Mouse (Mus musculus): ENCODE measurements around the gene Dna2. TPM values are rescaled to one million over a fixed set of nuclear protein-coding genes. Genes with fewer than 3 reads are reported as not detected.
A peak's percentile ranks its signal among the peaks of the same experiment; 100 is the strongest.

The Dna2 gene
- polyA plus RNA-seq, 1 experiment from 2014 or later = 9.6 TPM

DNA sequence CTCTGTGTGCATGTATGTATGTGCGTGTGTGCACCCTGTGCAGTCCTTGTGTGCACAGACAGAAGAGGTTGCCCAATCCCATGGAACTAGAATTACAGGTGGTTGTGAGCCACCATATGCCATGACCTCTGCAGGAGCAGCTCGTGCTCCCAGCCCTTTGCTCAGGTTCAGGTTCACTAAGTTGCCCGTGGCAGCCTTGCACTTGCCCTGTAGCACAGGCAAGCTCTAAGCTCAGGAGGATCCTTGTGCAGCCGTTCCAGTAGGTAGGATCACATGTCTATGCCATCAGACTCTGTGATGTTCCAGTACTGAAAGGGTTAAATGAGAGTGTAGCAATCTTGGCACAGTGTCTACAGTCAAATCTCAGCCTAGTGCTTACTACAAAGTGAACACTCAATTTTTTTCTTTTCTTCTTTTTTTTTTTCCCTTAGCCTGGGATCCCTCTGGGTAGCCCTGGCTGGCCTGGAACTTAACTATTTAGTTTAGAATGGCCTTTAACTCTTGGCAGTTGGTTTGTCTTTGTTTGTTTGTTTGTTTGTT, 22.7 kb upstream of the Dna2 start:
- no peak for ATAC-seq
- H3K9ac ChIP-seq (ENCODE audit: low read depth, low read length) = no peak overlapping the region
- 92% methylated on average over 4 of the region's 4 CpGs for WGBS
- H3K27ac ChIP-seq (ENCODE audit: low read depth, low read length) = no peak overlapping the region
- no peaks in the 10 kb centered on the region for H3K4me1 ChIP-seq (replicated peaks; ENCODE audit: control insufficient read depth, insufficient read depth, low read length)
- TF ChIP-seq CTCF (IDR thresholded peaks at IDR 0.05; ENCODE audit: low read depth) = no peak
- H3K4me2 ChIP-seq (replicated peaks; ENCODE audit: low read depth) = no peak overlapping the region
- no peaks in the 10 kb centered on the region for H3K9me3 ChIP-seq (ENCODE audit: control insufficient read depth)
- no peak overlapping the region for H3K4me3 ChIP-seq (ENCODE audit: low read depth, low read length)
- H3K27me3 ChIP-seq (replicated peaks; ENCODE audit: control insufficient read depth, insufficient read depth, low read length) = no peaks in the 10 kb centered on the region
- H3K36me3 ChIP-seq (ENCODE audit: control insufficient read depth, insufficient read depth) = peaks cover 9% of the 10 kb centered on the region; the same call in 1 of the 2 replicates

DNA sequence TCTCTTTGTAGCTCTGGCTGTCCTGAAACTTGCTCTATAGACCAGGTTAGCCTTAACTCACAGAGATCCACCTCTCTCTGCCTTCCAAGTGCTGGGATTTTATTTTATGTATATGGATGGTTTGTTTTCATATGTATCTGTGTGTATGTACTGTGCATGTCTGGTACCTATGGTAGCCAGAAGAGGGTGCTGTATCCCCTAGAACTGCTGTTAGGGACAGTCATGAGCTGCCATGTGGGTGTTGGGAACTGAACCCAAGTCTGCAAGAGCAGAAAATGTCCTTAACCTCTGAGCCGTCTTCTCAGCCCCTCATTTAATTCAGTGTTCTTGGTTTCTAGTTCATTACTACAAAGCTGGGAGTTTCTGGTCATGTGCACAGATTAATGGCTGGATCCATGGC, 14.4 kb upstream of the Dna2 start:
- no peak for ATAC-seq
- Histone ChIP-seq H3K9ac (ENCODE audit: low read depth, low read length) (no peak overlapping the region), H3K27ac (ENCODE audit: low read depth, low read length) (no peak overlapping the region), H3K27me3 (replicated peaks; ENCODE audit: control insufficient read depth, insufficient read depth, low read length) (no peaks in the 10 kb centered on the region), H3K36me3 (ENCODE audit: control insufficient read depth, insufficient read depth) (peaks cover 30% of the 10 kb centered on the region; the same call in 1 of the 2 replicates), H3K9me3 (ENCODE audit: control insufficient read depth) (no peaks in the 10 kb centered on the region), H3K4me2 (replicated peaks; ENCODE audit: low read depth) (no peak overlapping the region), H3K4me3 (ENCODE audit: low read depth, low read length) (no peak overlapping the region), H3K4me1 (replicated peaks; ENCODE audit: control insufficient read depth, insufficient read depth, low read length) (no peaks in the 10 kb centered on the region)
- WGBS = 96% methylated on average over 1 of the region's 1 CpGs
- peak; percentile 34 for TF ChIP-seq CTCF (IDR thresholded peaks at IDR 0.05; ENCODE audit: low read depth)

DNA sequence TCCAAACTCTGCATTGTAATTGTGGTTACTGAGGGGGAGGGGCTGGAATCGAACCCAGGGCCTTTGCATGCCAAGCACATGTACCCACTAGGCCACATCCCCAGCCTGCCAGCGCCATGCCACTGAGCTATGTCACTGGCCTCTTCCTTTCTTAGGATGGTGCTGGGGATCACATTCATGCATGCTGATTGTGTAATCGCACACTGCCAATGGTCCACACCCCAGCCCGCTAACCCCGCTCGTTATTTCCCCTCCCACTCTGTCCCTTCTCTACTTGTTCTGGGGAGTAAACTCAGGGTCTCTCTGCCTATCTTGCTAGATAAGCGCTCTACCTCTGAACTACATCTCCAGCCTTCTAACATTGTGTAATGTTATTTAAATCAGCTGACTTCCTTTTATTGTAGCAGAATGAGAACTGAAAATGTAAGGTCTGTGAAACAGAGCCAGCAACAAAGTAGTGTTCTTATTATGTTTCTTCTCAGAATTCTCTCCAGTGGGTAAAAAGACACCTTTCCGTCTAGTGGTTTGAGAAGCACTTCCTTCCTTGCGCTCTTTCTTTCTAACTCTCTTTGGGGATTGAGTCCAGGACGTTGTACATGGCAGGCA, 1.7 kb upstream of the Dna2 start:
- no peak for ATAC-seq
- H3K4me3 ChIP-seq (ENCODE audit: low read depth, low read length) = no peak overlapping the region
- 64% methylated on average over 10 of the region's 10 CpGs for WGBS

DNA sequence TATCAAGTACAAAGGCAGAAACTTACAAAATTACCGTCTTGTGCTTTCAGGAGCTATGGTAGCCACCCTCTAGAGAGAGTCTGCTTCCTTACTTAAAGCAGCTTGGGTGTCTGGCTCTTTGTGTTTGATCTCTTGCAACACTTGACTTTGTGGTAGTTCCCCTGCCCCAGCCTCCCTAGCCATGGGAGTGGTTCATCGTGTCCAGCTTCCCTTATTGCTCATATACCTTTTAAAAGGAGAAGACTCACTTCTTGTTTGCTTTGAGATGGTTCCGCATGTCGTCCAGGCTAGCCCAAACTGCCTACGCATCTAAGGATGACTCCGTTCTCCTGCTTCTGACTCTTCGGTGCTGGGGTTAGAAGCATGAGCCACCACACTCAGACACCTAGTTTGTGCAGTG, 1.7 kb downstream of the Dna2 start:
- Histone ChIP-seq H3K4me3 (ENCODE audit: low read depth, low read length) (no peak overlapping the region), H3K4me1 (replicated peaks; ENCODE audit: control insufficient read depth, insufficient read depth, low read length) (no peaks in the 10 kb centered on the region), H3K36me3 (ENCODE audit: control insufficient read depth, insufficient read depth) (peaks cover 29% of the 10 kb centered on the region), H3K9me3 (ENCODE audit: control insufficient read depth) (no peaks in the 10 kb centered on the region), H3K27me3 (replicated peaks; ENCODE audit: control insufficient read depth, insufficient read depth, low read length) (no peaks in the 10 kb centered on the region), H3K4me2 (replicated peaks; ENCODE audit: low read depth) (no peak overlapping the region), H3K9ac (ENCODE audit: low read depth, low read length) (no peak overlapping the region), H3K27ac (ENCODE audit: low read depth, low read length) (no peak overlapping the region)
- WGBS = 94% methylated on average over 7 of the region's 7 CpGs
- no peak for TF ChIP-seq CTCF (IDR thresholded peaks at IDR 0.05; ENCODE audit: low read depth)
- ATAC-seq = no peak

More for the DNA sequence above, 1.7 kb upstream of the Dna2 start:
- no peak overlapping the region for H3K4me2 ChIP-seq (replicated peaks; ENCODE audit: low read depth)
- no peaks in the 10 kb centered on the region for H3K9me3 ChIP-seq (ENCODE audit: control insufficient read depth)
- H3K27ac ChIP-seq (ENCODE audit: low read depth, low read length) = no peak overlapping the region
- no peaks in the 10 kb centered on the region for H3K27me3 ChIP-seq (replicated peaks; ENCODE audit: control insufficient read depth, insufficient read depth, low read length)
- H3K9ac ChIP-seq (ENCODE audit: low read depth, low read length) = no peak overlapping the region
- peaks cover 26% of the 10 kb centered on the region for H3K36me3 ChIP-seq (ENCODE audit: control insufficient read depth, insufficient read depth)
- no peaks in the 10 kb centered on the region for H3K4me1 ChIP-seq (replicated peaks; ENCODE audit: control insufficient read depth, insufficient read depth, low read length)
- no peak for TF ChIP-seq CTCF (IDR thresholded peaks at IDR 0.05; ENCODE audit: low read depth)

DNA sequence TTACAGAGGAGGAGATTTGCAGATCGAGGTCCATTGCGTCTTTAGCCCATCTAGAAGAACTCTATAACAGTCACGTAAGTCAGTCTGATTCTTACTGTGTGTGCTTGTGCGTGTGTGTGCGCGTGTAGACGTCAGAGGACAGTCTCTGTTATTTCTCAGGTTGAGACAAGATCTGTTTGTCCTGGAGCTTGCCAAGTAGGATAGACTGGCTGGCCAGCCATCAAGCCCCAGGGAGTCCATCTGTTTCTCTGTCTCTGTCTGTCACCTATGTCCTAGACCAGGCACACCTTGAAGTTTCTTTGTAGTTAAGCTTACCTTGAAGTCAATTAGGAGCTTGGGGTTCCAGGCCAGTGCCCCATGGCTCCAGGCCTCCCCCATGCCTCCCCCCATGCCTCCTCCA, 17.1 kb downstream of the Dna2 start:
- no peak overlapping the region for H3K27ac ChIP-seq (ENCODE audit: low read depth, low read length)
- peaks cover 81% of the 10 kb centered on the region for H3K36me3 ChIP-seq (ENCODE audit: control insufficient read depth, insufficient read depth)
- no peaks in the 10 kb centered on the region for H3K27me3 ChIP-seq (replicated peaks; ENCODE audit: control insufficient read depth, insufficient read depth, low read length)
- no peak overlapping the region for H3K4me3 ChIP-seq (ENCODE audit: low read depth, low read length)
- ATAC-seq = no peak
- 91% methylated on average over 7 of the region's 7 CpGs for WGBS
- no peak for TF ChIP-seq CTCF (IDR thresholded peaks at IDR 0.05; ENCODE audit: low read depth)
- no peaks in the 10 kb centered on the region for H3K4me1 ChIP-seq (replicated peaks; ENCODE audit: control insufficient read depth, insufficient read depth, low read length)
- no peak overlapping the region for H3K4me2 ChIP-seq (replicated peaks; ENCODE audit: low read depth)
- no peaks in the 10 kb centered on the region for H3K9me3 ChIP-seq (ENCODE audit: control insufficient read depth)
- no peak overlapping the region for H3K9ac ChIP-seq (ENCODE audit: low read depth, low read length)

DNA sequence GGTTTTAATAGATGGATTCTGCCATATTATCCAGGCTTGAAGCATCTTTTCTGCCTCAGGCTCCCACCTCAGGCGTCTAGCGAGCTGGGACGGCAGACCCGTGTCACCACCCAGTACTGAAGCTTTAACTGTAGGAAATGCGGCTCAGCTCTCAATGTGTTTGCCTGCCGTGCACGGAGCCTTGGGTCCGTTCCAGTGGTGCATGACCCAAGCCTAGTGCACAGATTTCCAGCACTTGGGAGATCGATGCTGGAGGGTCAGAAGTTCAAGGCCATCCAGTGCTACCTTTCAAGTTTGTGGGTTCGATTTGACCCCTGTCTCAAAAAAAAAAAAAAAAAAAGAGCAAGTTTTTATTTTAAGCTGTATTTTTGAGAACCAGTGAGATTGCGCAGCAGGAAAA, 19.0 kb downstream of the Dna2 start:
- WGBS = 94% methylated on average over 11 of the region's 11 CpGs
- peaks cover 86% of the 10 kb centered on the region for H3K36me3 ChIP-seq (ENCODE audit: control insufficient read depth, insufficient read depth)
- no peak for ATAC-seq
- no peak overlapping the region for H3K4me2 ChIP-seq (replicated peaks; ENCODE audit: low read depth)
- no peak overlapping the region for H3K9ac ChIP-seq (ENCODE audit: low read depth, low read length)
- H3K27me3 ChIP-seq (replicated peaks; ENCODE audit: control insufficient read depth, insufficient read depth, low read length) = no peaks in the 10 kb centered on the region
- no peak for TF ChIP-seq CTCF (IDR thresholded peaks at IDR 0.05; ENCODE audit: low read depth)
- no peak overlapping the region for H3K4me3 ChIP-seq (ENCODE audit: low read depth, low read length)
- H3K27ac ChIP-seq (ENCODE audit: low read depth, low read length) = no peak overlapping the region
- H3K9me3 ChIP-seq (ENCODE audit: control insufficient read depth) = no peaks in the 10 kb centered on the region
- no peaks in the 10 kb centered on the region for H3K4me1 ChIP-seq (replicated peaks; ENCODE audit: control insufficient read depth, insufficient read depth, low read length)
